Mouse (Mus musculus): ENCODE measurements around the gene Smc4. TPM values are rescaled to one million over a fixed set of nuclear protein-coding genes. Genes with fewer than 3 reads are reported as not detected.

Gene Smc4
- polyA plus RNA-seq, 1 experiment from 2014 or later: 86.5 TPM

GRCm38 (mm10) chr3:68979187-68979586 lies 25.4 kb upstream of the Smc4 start:
- Histone ChIP-seq H3K9me3 (ENCODE audit: low read length) (no peaks in the 10 kb centered on the region), H3K36me3 (replicated peaks; ENCODE audit: insufficient read depth, low read length) (peaks cover 11% of the 10 kb centered on the region; the same call in 1 of the 2 replicates), H3K9ac (replicated peaks) (no peak overlapping the region), H3K4me3 (ENCODE audit: low read depth, low read length) (no peak overlapping the region), H3K27me3 (ENCODE audit: insufficient read depth, low read length) (no peaks in the 10 kb centered on the region), H3K4me1 (ENCODE audit: insufficient read depth) (peaks cover 24% of the 10 kb centered on the region), H3K4me2 (ENCODE audit: low read depth, low read length) (peak overlapping the region; percentile 23; the same call in 1 of the 2 replicates), H3K27ac (ENCODE audit: low read depth) (peak overlapping the region; percentile 34; the same call in 1 of the 2 replicates)
- WGBS (ENCODE audit: insufficient replicate concordance): 56% methylated on average over 10 of the region's 10 CpGs
- TF ChIP-seq CTCF (IDR thresholded peaks at IDR 0.05; ENCODE audit: low read depth) (no peak), EP300 (IDR thresholded peaks at IDR 0.05; ENCODE audit: low read depth) (peak; percentile 72; the same call in 1 of the 2 replicates)
- DNase-seq: peak; percentile 33
- ATAC-seq: peak; percentile 83

DNA sequence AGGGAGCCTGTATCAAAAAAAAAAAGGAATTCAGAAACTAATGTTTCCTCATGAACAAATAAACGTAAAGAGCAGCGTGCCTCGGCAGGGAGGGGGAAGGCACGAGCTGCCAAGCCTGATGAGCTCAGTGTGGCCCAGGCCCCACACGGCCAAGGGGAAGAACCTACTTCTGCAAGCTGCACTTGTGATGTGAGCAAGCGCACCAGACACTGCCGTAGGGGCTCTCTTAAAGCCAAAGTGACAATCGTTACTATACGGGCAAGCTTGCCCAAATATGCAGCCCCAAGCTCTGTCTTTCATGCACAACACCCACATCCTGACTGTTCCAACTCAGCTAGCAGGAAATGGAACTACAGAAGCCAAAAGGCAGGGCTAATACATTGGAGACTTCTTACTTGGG lies 23.6 kb upstream of the Smc4 start:
- DNase-seq (peak; percentile 21), ATAC-seq (no peak)
- Histone ChIP-seq H3K4me2 (ENCODE audit: low read depth, low read length) (no peak overlapping the region), H3K4me3 (ENCODE audit: low read depth, low read length) (no peak overlapping the region), H3K9me3 (ENCODE audit: low read length) (no peaks in the 10 kb centered on the region), H3K4me1 (ENCODE audit: insufficient read depth) (peaks cover 16% of the 10 kb centered on the region), H3K27ac (ENCODE audit: low read depth) (no peak overlapping the region), H3K36me3 (replicated peaks; ENCODE audit: insufficient read depth, low read length) (peaks cover 15% of the 10 kb centered on the region), H3K9ac (replicated peaks) (no peak overlapping the region), H3K27me3 (ENCODE audit: insufficient read depth, low read length) (no peaks in the 10 kb centered on the region)
- no peak for TF ChIP-seq EP300 (IDR thresholded peaks at IDR 0.05; ENCODE audit: low read depth)
- WGBS (ENCODE audit: insufficient replicate concordance): 44% methylated on average over 9 of the region's 9 CpGs

GRCm38 (mm10) chr3:68986550-68986949 lies 18.0 kb upstream of the Smc4 start:
- 87% methylated on average over 2 of the region's 2 CpGs for WGBS (ENCODE audit: insufficient replicate concordance)
- H3K36me3 ChIP-seq (replicated peaks; ENCODE audit: insufficient read depth, low read length): peaks cover 25% of the 10 kb centered on the region
- DNase-seq (no peak), ATAC-seq (no peak)
- H3K27ac ChIP-seq (ENCODE audit: low read depth): no peak overlapping the region
- no peaks in the 10 kb centered on the region for H3K4me1 ChIP-seq (ENCODE audit: insufficient read depth)
- H3K27me3 ChIP-seq (ENCODE audit: insufficient read depth, low read length): no peaks in the 10 kb centered on the region
- H3K4me2 ChIP-seq (ENCODE audit: low read depth, low read length): no peak overlapping the region
- H3K4me3 ChIP-seq (ENCODE audit: low read depth, low read length): no peak overlapping the region
- no peak overlapping the region for H3K9ac ChIP-seq (replicated peaks)
- TF ChIP-seq CTCF (IDR thresholded peaks at IDR 0.05; ENCODE audit: low read depth) (no peak), EP300 (IDR thresholded peaks at IDR 0.05; ENCODE audit: low read depth) (no peak)
- no peaks in the 10 kb centered on the region for H3K9me3 ChIP-seq (ENCODE audit: low read length)

GRCm38 (mm10) chr3:69002781-69003180 lies 1.8 kb upstream of the Smc4 start:
- no peak overlapping the region for H3K9ac ChIP-seq (replicated peaks)
- ATAC-seq (no peak), DNase-seq (no peak)
- no peaks in the 10 kb centered on the region for H3K27me3 ChIP-seq (ENCODE audit: insufficient read depth, low read length)
- no peaks in the 10 kb centered on the region for H3K36me3 ChIP-seq (replicated peaks; ENCODE audit: insufficient read depth, low read length)
- no peaks in the 10 kb centered on the region for H3K4me1 ChIP-seq (ENCODE audit: insufficient read depth)
- H3K9me3 ChIP-seq (ENCODE audit: low read length): no peaks in the 10 kb centered on the region
- 89% methylated on average over 4 of the region's 4 CpGs for WGBS (ENCODE audit: insufficient replicate concordance)
- H3K27ac ChIP-seq (ENCODE audit: low read depth): no peak overlapping the region
- H3K4me2 ChIP-seq (ENCODE audit: low read depth, low read length): no peak overlapping the region
- peak overlapping the region; percentile 100; the same call in 1 of the 2 replicates for H3K4me3 ChIP-seq (ENCODE audit: low read depth, low read length)
- TF ChIP-seq EP300 (IDR thresholded peaks at IDR 0.05; ENCODE audit: low read depth) (no peak), CTCF (IDR thresholded peaks at IDR 0.05; ENCODE audit: low read depth) (peak; percentile 42)

DNA sequence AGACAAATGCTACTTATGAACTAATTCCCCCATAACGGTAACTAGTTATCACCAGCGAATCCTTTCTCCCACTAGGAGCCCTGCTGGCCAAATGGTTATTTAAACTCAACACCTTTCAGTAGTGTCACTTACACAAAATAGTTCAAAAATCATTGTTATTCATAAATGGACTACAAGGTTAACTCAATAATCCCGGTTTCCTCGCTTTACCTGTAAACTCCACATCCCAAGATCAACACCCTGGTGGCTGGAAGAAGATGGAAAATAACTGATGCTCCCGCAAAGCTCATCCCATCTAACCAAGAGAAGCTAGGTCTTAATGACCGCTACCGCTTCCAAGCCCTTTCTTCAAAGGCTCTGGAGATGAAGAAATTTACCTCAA lies 492 bp upstream of the Smc4 start:
- Histone ChIP-seq H3K36me3 (replicated peaks; ENCODE audit: insufficient read depth, low read length) (peaks cover 3% of the 10 kb centered on the region; the same call in 1 of the 2 replicates), H3K4me3 (ENCODE audit: low read depth, low read length) (peak overlapping the region; percentile 100), H3K27me3 (ENCODE audit: insufficient read depth, low read length) (no peaks in the 10 kb centered on the region), H3K4me1 (ENCODE audit: insufficient read depth) (no peaks in the 10 kb centered on the region), H3K27ac (ENCODE audit: low read depth) (peak overlapping the region; percentile 97), H3K4me2 (ENCODE audit: low read depth, low read length) (peak overlapping the region; percentile 75), H3K9me3 (ENCODE audit: low read length) (no peaks in the 10 kb centered on the region), H3K9ac (replicated peaks) (peak overlapping the region; percentile 99)
- 2% methylated on average over 7 of the region's 7 CpGs for WGBS (ENCODE audit: insufficient replicate concordance)
- ATAC-seq (peak; percentile 2; the same call in 1 of the 2 replicates), DNase-seq (no peak)
- TF ChIP-seq CTCF (IDR thresholded peaks at IDR 0.05; ENCODE audit: low read depth): no peak; the same call in none of the 2 replicates
- TF ChIP-seq EP300 (IDR thresholded peaks at IDR 0.05; ENCODE audit: low read depth): no peak

DNA sequence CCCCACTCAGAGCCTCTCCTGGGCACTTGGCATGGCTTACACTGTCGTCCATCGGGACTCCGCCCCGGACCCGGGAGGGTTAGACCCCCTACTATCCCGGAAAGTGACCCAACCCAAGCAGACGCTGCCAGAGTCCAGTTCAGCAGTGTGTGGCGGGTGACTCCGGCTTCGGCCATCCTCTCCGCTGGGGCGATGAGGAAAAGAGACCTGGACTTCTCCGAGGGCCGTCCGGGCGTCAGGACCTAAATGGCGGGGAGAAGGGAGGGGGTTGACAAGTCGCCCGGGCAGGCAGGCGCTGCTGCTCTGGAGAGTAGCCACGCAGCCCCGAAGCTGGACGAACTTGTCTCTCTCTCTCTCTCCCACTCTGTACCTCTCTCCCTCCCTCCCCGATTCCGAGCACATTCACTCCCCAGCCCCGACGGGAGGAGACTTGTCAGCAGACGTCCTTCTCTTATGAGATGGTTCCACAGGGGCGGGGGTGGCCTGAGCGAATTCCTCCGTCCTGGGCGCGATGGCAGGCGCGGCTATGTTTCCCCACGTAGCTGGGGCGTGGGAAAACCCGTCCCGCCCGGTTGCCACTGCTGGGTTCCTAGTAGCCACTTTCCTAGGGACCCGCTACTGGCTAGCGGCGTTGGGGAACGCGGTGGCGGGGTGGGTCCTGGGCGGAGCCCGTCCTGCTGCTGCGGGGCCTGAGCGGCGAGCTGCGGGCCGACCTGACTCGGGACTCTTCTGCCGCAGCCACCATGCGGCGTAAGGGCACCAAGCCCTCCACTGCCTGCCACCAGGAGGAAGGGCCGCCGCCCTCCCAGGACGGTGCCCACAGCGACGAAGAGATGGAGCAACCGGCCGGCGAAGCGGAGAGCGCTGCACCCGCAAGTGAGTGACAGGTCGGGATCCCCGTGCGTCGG lies 1.1 kb downstream of the Smc4 start:
- Histone ChIP-seq H3K9ac (replicated peaks) (peak overlapping the region; percentile 99), H3K9me3 (ENCODE audit: low read length) (no peaks in the 10 kb centered on the region), H3K27me3 (ENCODE audit: insufficient read depth, low read length) (no peaks in the 10 kb centered on the region), H3K4me2 (ENCODE audit: low read depth, low read length) (peak overlapping the region; percentile 69), H3K4me1 (ENCODE audit: insufficient read depth) (no peaks in the 10 kb centered on the region), H3K27ac (ENCODE audit: low read depth) (peak overlapping the region; percentile 97), H3K4me3 (ENCODE audit: low read depth, low read length) (peak overlapping the region; percentile 100), H3K36me3 (replicated peaks; ENCODE audit: insufficient read depth, low read length) (peaks cover 9% of the 10 kb centered on the region)
- under 1% methylated on average over 70 of the region's 72 CpGs for WGBS (ENCODE audit: insufficient replicate concordance)
- TF ChIP-seq CTCF (IDR thresholded peaks at IDR 0.05; ENCODE audit: low read depth) (peak; percentile 53), EP300 (IDR thresholded peaks at IDR 0.05; ENCODE audit: low read depth) (no peak)
- ATAC-seq: peak; percentile 44
- DNase-seq: peak; percentile 80

Measured in liver, postnatal 0 days (tissue).